Mouse (Mus musculus) testis, adult 2 months (tissue): ENCODE measurements around the gene Ptgir.

Experiments used
- CTCF ChIP-seq: fragments of 200-500 bp; IDR thresholded peaks from 2 replicates; pipeline ENCODE4 v1.5.1; 2012; ENCODE audit warnings: low read depth, mild to moderate bottlenecking, inconsistent platforms, low read length, moderate library complexity; ENCODE audit not compliant: control insufficient read depth, insufficient read depth, insufficient replicate concordance
- POLR2A ChIP-seq: fragments of 200-500 bp; IDR thresholded peaks from 2 replicates; pipeline ENCODE4 v1.6.1; 2012; ENCODE audit warnings: low read depth, mild to moderate bottlenecking, inconsistent platforms, low read length, moderate library complexity; ENCODE audit not compliant: control insufficient read depth

- TF ChIP-seq POLR2A: no peak
- TF ChIP-seq CTCF: peak; percentile 95
Measured at GRCm38 (mm10) chr7:16937312-16937711, 31.0 kb downstream of the Ptgir start.
